Mouse (Mus musculus): ENCODE measurements around the gene 4933402N22Rik. TPM values are rescaled to one million over a fixed set of nuclear protein-coding genes. Genes with fewer than 3 reads are reported as not detected.
"Not testable (repeated sequence)": the region's sequence is repeated elsewhere in the genome, so short reads cannot be mapped to it uniquely, and the experiment has no call there.

Gene 4933402N22Rik
- polyA plus RNA-seq (2014; fragmentation: Nextera tagmentation; extraction: Ambion mirVana): not detected in 2 replicates

- H3K36me3 ChIP-seq (ENCODE audit: control insufficient read depth, insufficient read depth, low read length); H3K4me3 ChIP-seq (ENCODE audit: low read depth, low read length); H3K27ac ChIP-seq (ENCODE audit: low read length); H3K4me2 ChIP-seq (replicated peaks; ENCODE audit: low read depth, low read length); ATAC-seq (ENCODE audit: insufficient number of reproducible peaks, insufficient read depth, low FRiP score, low read depth); H3K4me1 ChIP-seq (ENCODE audit: control insufficient read depth, insufficient read depth, low read length); H3K9ac ChIP-seq (replicated peaks; ENCODE audit: low read depth, low read length); H3K27me3 ChIP-seq (ENCODE audit: control insufficient read depth, insufficient read depth, low read length); H3K9me3 ChIP-seq (ENCODE audit: control insufficient read depth, low read depth, low read length): not testable (repeated sequence)
- WGBS: 60% methylated on average over 1 of the region's 2 CpGs
These were observed at the start of gene 4933402N22Rik for GRCm38 (mm10) chr5:11917743-11918142. TSS of gene 4933402N22Rik (plus strand) at chr5:11918043.

GRCm38 (mm10) chr5:11923790-11924189, 5.9 kb downstream of the 4933402N22Rik start:
- H3K36me3 ChIP-seq (ENCODE audit: control insufficient read depth, insufficient read depth, low read length); H3K9me3 ChIP-seq (ENCODE audit: control insufficient read depth, low read depth, low read length); H3K4me1 ChIP-seq (ENCODE audit: control insufficient read depth, insufficient read depth, low read length); H3K9ac ChIP-seq (replicated peaks; ENCODE audit: low read depth, low read length); H3K27me3 ChIP-seq (ENCODE audit: control insufficient read depth, insufficient read depth, low read length); H3K27ac ChIP-seq (ENCODE audit: low read length); ATAC-seq (ENCODE audit: insufficient number of reproducible peaks, insufficient read depth, low FRiP score, low read depth); H3K4me2 ChIP-seq (replicated peaks; ENCODE audit: low read depth, low read length); H3K4me3 ChIP-seq (ENCODE audit: low read depth, low read length): not testable (repeated sequence)
- 75% methylated on average over 2 of the region's 2 CpGs for WGBS

Other genes starting within 250 kb of the 4933402N22Rik start
- gene Gm8922, start 236.1 kb upstream of the 4933402N22Rik start, polyA plus RNA-seq (2014; fragmentation: Nextera tagmentation; extraction: Ambion mirVana): not detected in 2 replicates
- not detected in 2 replicates for gene Gm8926, start 147.5 kb upstream of the 4933402N22Rik start, polyA plus RNA-seq (2014; fragmentation: Nextera tagmentation; extraction: Ambion mirVana)
- not detected in 2 replicates for gene Gm6465, start 72.5 kb upstream of the 4933402N22Rik start, polyA plus RNA-seq (2014; fragmentation: Nextera tagmentation; extraction: Ambion mirVana)

Data from stomach, embryonic 14.5 days (tissue).